Mouse (Mus musculus): ENCODE results near the gene M1ap.

DNA sequence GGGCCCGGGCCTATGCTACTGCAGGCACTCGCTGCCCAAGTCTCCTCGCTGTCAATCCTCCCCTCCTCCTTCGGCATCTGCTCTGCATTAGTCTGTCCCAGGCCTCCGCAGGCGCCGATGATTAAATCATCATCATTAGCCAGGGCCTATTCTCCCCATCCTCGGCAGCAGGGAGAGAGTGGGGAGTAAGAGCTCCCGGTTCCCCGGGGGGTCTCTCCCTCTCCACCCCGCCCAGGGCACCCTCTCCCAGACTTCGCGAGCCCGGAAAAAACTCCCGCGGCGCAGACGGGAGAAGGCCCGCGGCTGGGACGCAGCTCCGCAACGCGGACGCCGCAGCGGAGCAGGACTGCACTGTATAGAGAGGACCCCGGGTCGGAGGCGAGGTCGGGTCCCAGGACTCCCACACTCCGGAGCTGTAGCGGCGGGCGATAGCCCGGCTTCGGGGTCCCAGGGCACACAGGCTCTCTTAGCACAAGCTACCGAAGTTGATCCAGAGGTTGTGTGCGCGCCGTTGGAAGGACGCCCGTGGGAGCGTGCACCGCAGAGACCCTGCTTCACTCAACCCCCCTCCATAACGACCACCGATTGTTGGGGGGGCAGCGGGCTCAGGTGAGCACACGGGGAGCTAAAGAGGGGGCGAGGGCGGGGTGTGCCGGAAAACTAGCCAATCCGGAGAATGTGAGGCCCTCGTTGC, 131.1 kb downstream of the M1ap start, which contains the start of gene Pcgf1:
- TF ChIP-seq RCOR1 (conservative IDR thresholded peaks at IDR 0.05; ENCODE audit: low read depth, low read length) (no peak), MAFK (IDR thresholded peaks at IDR 0.05; ENCODE audit: insufficient replicate concordance, low read length) (no peak), POLR2A (IDR thresholded peaks at IDR 0.05; ENCODE audit: low read depth, low read length) (no peak), POLR2AphosphoS2 (IDR thresholded peaks at IDR 0.05; ENCODE audit: low read depth, low read length) (no peak), ZKSCAN1 (IDR thresholded peaks at IDR 0.05; ENCODE audit: borderline replicate concordance, low read depth, low read length) (no peak), CTCF (conservative IDR thresholded peaks at IDR 0.05 in 1 of 2, IDR thresholded peaks at IDR 0.05 in 1 of 2; ENCODE audit: low read depth in 2 of 2, low read length in 2 of 2) (no peak), JUND (conservative IDR thresholded peaks at IDR 0.05; ENCODE audit: low read depth, low read length) (no peak), ETS1 (conservative IDR thresholded peaks at IDR 0.05; ENCODE audit: low read depth, low read length) (no peak), EP300 (IDR thresholded peaks at IDR 0.05; ENCODE audit: low read length) (no peak), USF1 (IDR thresholded peaks at IDR 0.05; ENCODE audit: low read depth, low read length) (no peak)

Measured in CH12.LX (cell line).